1 mouse cellular context compared by ENCODE assay signal in the genomic region with DNA sequence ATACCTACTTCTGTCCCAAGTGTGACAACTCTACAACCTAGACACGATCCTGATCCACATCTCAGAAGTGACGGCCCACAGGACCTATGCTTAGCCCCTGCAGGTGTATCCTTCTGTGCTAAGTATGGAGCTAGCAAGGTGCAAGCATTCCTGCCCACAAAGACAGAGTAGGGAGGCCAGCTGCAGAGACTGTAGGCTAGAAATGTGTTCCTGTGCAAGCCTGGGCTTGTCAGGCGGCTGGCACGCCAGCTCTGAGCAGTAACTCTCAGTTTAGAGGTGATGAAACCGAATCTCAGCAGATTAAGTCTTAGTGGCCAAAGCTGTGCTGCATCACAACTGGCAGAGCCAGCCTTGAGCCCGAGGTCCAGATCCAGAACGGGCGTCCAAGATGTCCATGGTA.
TF ChIP-seq lines count a peak whose summit lies in the region.

No protein-coding gene starts in this region.

TF ChIP-seq in CH12.LX, 34 proteins besides CTCF, POLR2A, EP300 and RAD21:
- TF ChIP-seq CHD1 (IDR thresholded peaks at IDR 0.05; ENCODE audit: low read depth, low read length) (peak; percentile 100), NELFE (IDR thresholded peaks at IDR 0.05; ENCODE audit: low read depth, low read length) (peak; percentile 25; the same call in 1 of the 2 replicates), ZNF384 (IDR thresholded peaks at IDR 0.05; ENCODE audit: low read depth, low read length) (no peak), ZMIZ1 (IDR thresholded peaks at IDR 0.05; ENCODE audit: low read depth, low read length) (no peak), E2F4 (IDR thresholded peaks at IDR 0.05; ENCODE audit: insufficient replicate concordance, low read depth, low read length) (no peak), BHLHE40 (IDR thresholded peaks at IDR 0.05; ENCODE audit: low read depth, low read length) (peak; percentile 87), MAZ (IDR thresholded peaks at IDR 0.05; ENCODE audit: low read depth, low read length) (0 out of 2 replicates have a peak, but pooled peaks have one; percentile 48), MAX (IDR thresholded peaks at IDR 0.05; ENCODE audit: low read length) (peak; percentile 89), CHD2 (IDR thresholded peaks at IDR 0.05; ENCODE audit: low read length) (peak; percentile 56; the same call in 1 of the 2 replicates), ZKSCAN1 (IDR thresholded peaks at IDR 0.05; ENCODE audit: borderline replicate concordance, low read depth, low read length) (no peak), ETS1 (conservative IDR thresholded peaks at IDR 0.05; ENCODE audit: low read depth, low read length) (peak; percentile 80), MXI1 (IDR thresholded peaks at IDR 0.05; ENCODE audit: low read depth, low read length) (peak; percentile 76), SMC3 (IDR thresholded peaks at IDR 0.05; ENCODE audit: low read depth, low read length) (no peak), TBP (conservative IDR thresholded peaks at IDR 0.05; ENCODE audit: low read depth, low read length) (no peak), JUN (IDR thresholded peaks at IDR 0.05; ENCODE audit: insufficient read depth, low read depth, low read length) (0 out of 2 replicates have a peak, but pooled peaks have one; percentile 16), MEF2A (IDR thresholded peaks at IDR 0.05; ENCODE audit: borderline replicate concordance, low read depth, low read length) (peak; percentile 92), IRF4 (IDR thresholded peaks at IDR 0.05; ENCODE audit: low read depth, low read length) (peak; percentile 91), MYC (IDR thresholded peaks at IDR 0.05; ENCODE audit: low read depth, low read length) (peak; percentile 95), NRF1 (IDR thresholded peaks at IDR 0.05; ENCODE audit: low read depth, low read length) (no peak), RCOR1 (conservative IDR thresholded peaks at IDR 0.05; ENCODE audit: low read depth, low read length) (peak; percentile 87; the same call in 1 of the 2 replicates), MAFK (IDR thresholded peaks at IDR 0.05; ENCODE audit: insufficient replicate concordance, low read length) (no peak), SIN3A (IDR thresholded peaks at IDR 0.05; ENCODE audit: low read length) (peak; percentile 85), TCF12 (IDR thresholded peaks at IDR 0.05; ENCODE audit: low read depth, low read length) (peak; percentile 99), USF1 (IDR thresholded peaks at IDR 0.05; ENCODE audit: low read depth, low read length) (no peak), KAT2A (IDR thresholded peaks at IDR 0.05; ENCODE audit: insufficient replicate concordance, low read length) (no peak), ELF1 (IDR thresholded peaks at IDR 0.05; ENCODE audit: low read depth, low read length) (no peak), USF2 (conservative IDR thresholded peaks at IDR 0.05; ENCODE audit: low read depth, low read length) (no peak), PAX5 (IDR thresholded peaks at IDR 0.05; ENCODE audit: low read length) (no peak), UBTF (IDR thresholded peaks at IDR 0.05; ENCODE audit: low read depth, low read length) (no peak), ZC3H11A (IDR thresholded peaks at IDR 0.05; ENCODE audit: low read depth, low read length) (no peak), POLR2AphosphoS2 (IDR thresholded peaks at IDR 0.05; ENCODE audit: low read depth, low read length) (no peak), HCFC1 (IDR thresholded peaks at IDR 0.05; ENCODE audit: low read depth, low read length) (no peak), JUND (conservative IDR thresholded peaks at IDR 0.05; ENCODE audit: low read depth, low read length) (no peak), GABPA (IDR thresholded peaks at IDR 0.05; ENCODE audit: insufficient replicate concordance, low read depth, low read length) (no peak)
TF ChIP-seq in CH12.LX: peak in this region for 15.
